28 mouse cellular contexts compared by ENCODE assay signal in genomic region chr3:61089931-61090330, GRCm38 (mm10).
"Had no signal": no experiment of that assay in that cellular context is flagged by ENCODE, and none has a peak within 500 bp of the region (broad histone marks: within the 10 kb centered on the region; RNA-seq: fewer than 3 reads in every experiment).

No protein-coding gene starts in this region.

- DNase-seq: cerebellum, adult 8-10 months; cerebellum, adult 9-10 months; cerebellum, adult 9-11 months; cerebellum, postnatal 10 days; cerebellum, postnatal 14 days; cerebellum, postnatal 25 days; cerebellum, postnatal 36 days; embryo, embryonic 11 days; forebrain, postnatal 0 days; gastrocnemius, adult 2 months; gastrocnemius, postnatal 10 days; gastrocnemius, postnatal 14 days; gastrocnemius, postnatal 25 days; gastrocnemius, postnatal 36 days; heart, adult 11 months; heart, adult 18-20 months; heart, adult 2 months had no signal

- H3K9ac ChIP-seq: embryonic facial prominence, embryonic 12.5 days; embryonic facial prominence, embryonic 13.5 days; embryonic facial prominence, embryonic 15.5 days; forebrain, embryonic 12.5 days; forebrain, embryonic 13.5 days; forebrain, embryonic 15.5 days; forebrain, postnatal 0 days had no signal

- H3K36me3 ChIP-seq: embryonic facial prominence, embryonic 10.5 days; embryonic facial prominence, embryonic 12.5 days; embryonic facial prominence, embryonic 13.5 days; embryonic facial prominence, embryonic 15.5 days; forebrain, embryonic 10.5 days; forebrain, embryonic 12.5 days; forebrain, embryonic 15.5 days had no signal

- H3K4me3 ChIP-seq: embryonic facial prominence, embryonic 10.5 days; embryonic facial prominence, embryonic 12.5 days; embryonic facial prominence, embryonic 13.5 days; embryonic facial prominence, embryonic 15.5 days; erythroblast, embryonic 14.5 days; forebrain, embryonic 10.5 days; forebrain, embryonic 12.5 days; forebrain, embryonic 13.5 days; forebrain, embryonic 15.5 days; gastrocnemius, adult 2 months; heart, adult 2 months had no signal

- H3K9me3 ChIP-seq: embryonic facial prominence, embryonic 10.5 days; embryonic facial prominence, embryonic 12.5 days; embryonic facial prominence, embryonic 13.5 days; embryonic facial prominence, embryonic 15.5 days; forebrain, embryonic 10.5 days; forebrain, embryonic 12.5 days; forebrain, embryonic 13.5 days; forebrain, embryonic 15.5 days had no signal

- H3K4me2 ChIP-seq: embryonic facial prominence, embryonic 12.5 days; embryonic facial prominence, embryonic 13.5 days; embryonic facial prominence, embryonic 15.5 days; forebrain, embryonic 12.5 days; forebrain, embryonic 13.5 days; forebrain, embryonic 15.5 days had no signal

- H3K27ac ChIP-seq: embryonic facial prominence, embryonic 10.5 days; embryonic facial prominence, embryonic 12.5 days; embryonic facial prominence, embryonic 13.5 days; embryonic facial prominence, embryonic 15.5 days; forebrain, embryonic 10.5 days; forebrain, embryonic 12.5 days; forebrain, embryonic 13.5 days; forebrain, embryonic 15.5 days; gastrocnemius, adult 2 months; heart, adult 2 months had no signal

- H3K4me1 ChIP-seq: embryonic facial prominence, embryonic 10.5 days; embryonic facial prominence, embryonic 12.5 days; embryonic facial prominence, embryonic 13.5 days; embryonic facial prominence, embryonic 15.5 days; forebrain, embryonic 10.5 days; forebrain, embryonic 12.5 days; forebrain, embryonic 13.5 days; forebrain, embryonic 15.5 days had no signal

- H3K27me3 ChIP-seq: embryonic facial prominence, embryonic 12.5 days; embryonic facial prominence, embryonic 13.5 days; embryonic facial prominence, embryonic 15.5 days; forebrain, embryonic 12.5 days; forebrain, embryonic 13.5 days; forebrain, embryonic 15.5 days had no signal

- ATAC-seq: forebrain, embryonic 13.5 days; forebrain, embryonic 14.5 days; forebrain, embryonic 15.5 days; forebrain, embryonic 16.5 days; forebrain, postnatal 0 days had no signal
